Mouse (Mus musculus): ENCODE results near the gene Hoxc11. TPM values are rescaled to one million over a fixed set of nuclear protein-coding genes. Genes with fewer than 3 reads are reported as not detected.
A peak's percentile ranks its signal among the peaks of the same experiment; 100 is the strongest.

The Hoxc11 gene
- polyA plus RNA-seq, 1 experiment = 1.2 TPM

DNA sequence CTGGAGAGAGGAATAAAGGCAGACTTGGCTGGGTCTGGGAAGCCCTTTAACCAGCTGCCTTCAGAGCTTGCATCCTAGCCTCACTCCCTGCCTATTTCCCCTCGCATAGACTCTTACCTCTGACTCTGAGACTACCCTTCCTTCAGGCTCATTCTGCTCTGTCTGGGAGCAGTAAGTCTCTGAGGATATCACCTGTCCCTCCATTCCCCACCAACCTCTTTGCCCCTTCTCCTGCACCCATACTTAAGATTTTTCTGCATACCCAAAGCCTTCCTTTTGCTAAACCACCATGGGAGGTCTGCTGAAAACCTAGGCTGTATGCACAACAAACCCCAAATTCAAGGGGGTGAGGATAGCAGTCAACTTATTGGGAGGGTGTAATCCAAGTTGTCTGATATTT, 25.7 kb downstream of the Hoxc11 start:
- H3K4me3 ChIP-seq (ENCODE audit: insufficient read depth, low read length) = no peak overlapping the region
- no peak overlapping the region for H3K27ac ChIP-seq (ENCODE audit: insufficient read depth, low read length)
- TF ChIP-seq CTCF (IDR thresholded peaks at IDR 0.05; ENCODE audit: borderline replicate concordance, insufficient read depth, low read length) = no peak
- TF ChIP-seq POLR2A (IDR thresholded peaks at IDR 0.05; ENCODE audit: low read depth, low read length) = no peak
- H3K4me1 ChIP-seq (ENCODE audit: control insufficient read depth, insufficient read depth, low read length) = no peaks in the 10 kb centered on the region

DNA sequence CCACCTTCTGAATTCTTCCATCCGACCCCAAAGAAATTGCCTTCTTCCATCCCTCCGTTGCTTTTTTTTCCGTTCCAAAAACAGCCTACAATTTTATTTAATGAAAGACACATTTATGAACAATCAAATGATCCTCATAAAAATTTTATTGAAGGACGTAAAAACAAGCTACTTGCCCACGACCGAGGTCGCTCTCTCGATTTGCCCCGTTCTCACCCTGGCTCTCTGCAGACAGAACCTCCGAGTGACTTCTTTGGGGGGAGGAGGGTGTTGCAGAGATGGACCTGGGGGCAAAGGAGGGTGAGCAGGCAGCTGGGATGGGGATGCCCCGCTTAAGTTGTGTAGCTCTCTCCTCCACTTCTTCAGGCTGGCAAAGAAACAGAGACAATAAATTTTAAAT, 26.1 kb downstream of the Hoxc11 start:
- Histone ChIP-seq H3K4me3 (ENCODE audit: insufficient read depth, low read length) (no peak overlapping the region), H3K27ac (ENCODE audit: insufficient read depth, low read length) (peak overlapping the region; percentile 28), H3K4me1 (ENCODE audit: control insufficient read depth, insufficient read depth, low read length) (no peaks in the 10 kb centered on the region)
- no peak for TF ChIP-seq CTCF (IDR thresholded peaks at IDR 0.05; ENCODE audit: borderline replicate concordance, insufficient read depth, low read length)
- TF ChIP-seq POLR2A (IDR thresholded peaks at IDR 0.05; ENCODE audit: low read depth, low read length) = no peak

DNA sequence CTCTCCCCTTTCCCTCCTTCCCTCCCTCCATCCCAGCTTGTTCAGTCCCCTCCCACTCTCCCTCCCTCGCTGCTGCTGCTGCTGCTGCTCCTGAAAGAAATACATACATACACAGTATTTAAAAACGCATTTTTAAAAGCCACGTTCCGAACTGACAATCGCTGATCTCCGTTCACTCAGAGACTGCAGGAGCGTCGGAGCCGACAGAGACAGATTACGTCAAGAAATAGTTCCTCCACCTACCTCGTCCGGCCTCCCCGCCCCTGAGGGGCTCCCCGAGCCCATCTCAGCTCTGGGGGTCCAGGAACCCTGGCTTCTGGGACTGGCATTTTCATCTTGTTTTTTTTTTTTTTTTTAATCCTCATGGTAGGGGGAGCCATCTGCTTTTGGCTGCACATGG, 26.7 kb downstream of the Hoxc11 start:
- H3K27ac ChIP-seq (ENCODE audit: insufficient read depth, low read length) = peak overlapping the region; percentile 28
- H3K4me3 ChIP-seq (ENCODE audit: insufficient read depth, low read length) = peak overlapping the region; percentile 60
- no peaks in the 10 kb centered on the region for H3K4me1 ChIP-seq (ENCODE audit: control insufficient read depth, insufficient read depth, low read length)
- TF ChIP-seq CTCF (IDR thresholded peaks at IDR 0.05; ENCODE audit: borderline replicate concordance, insufficient read depth, low read length) (no peak), POLR2A (IDR thresholded peaks at IDR 0.05; ENCODE audit: low read depth, low read length) (no peak)

DNA sequence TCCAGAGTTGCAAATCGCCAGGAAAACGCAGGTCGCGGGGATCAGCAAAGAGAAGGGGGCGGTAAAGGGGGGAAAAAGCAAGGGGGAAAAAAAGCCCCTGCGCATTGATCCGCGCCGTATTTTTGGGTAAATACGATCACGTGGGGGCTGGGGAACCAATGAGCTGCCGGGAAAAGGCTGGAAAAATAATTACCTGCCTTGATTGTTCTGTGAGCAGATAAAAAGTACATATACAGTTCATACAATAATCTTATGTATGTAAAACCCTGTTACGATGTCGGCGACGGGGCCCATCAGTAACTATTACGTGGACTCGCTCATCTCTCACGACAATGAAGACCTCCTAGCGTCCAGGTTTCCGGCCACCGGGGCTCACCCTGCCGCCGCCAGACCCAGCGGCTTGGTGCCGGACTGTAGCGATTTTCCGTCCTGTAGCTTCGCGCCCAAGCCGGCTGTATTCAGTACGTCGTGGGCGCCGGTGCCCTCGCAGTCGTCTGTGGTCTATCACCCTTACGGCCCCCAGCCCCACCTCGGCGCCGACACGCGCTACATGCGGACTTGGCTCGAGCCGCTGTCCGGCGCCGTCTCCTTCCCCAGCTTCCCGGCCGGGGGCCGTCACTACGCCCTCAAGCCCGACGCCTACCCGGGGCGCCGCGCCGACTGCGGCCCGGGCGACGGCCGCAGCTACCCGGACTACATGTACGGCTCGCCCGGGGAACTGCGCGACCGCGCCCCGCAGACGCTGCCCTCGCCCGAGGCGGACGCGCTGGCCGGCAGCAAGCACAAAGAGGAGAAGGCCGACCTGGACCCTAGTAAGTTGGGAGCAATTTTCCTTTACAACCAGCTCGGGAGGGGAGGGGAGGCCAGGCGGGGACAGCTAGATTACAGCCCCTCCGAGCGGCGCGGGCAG, 27.4 kb downstream of the Hoxc11 start:
- Histone ChIP-seq H3K27ac (ENCODE audit: insufficient read depth, low read length) (peak overlapping the region; percentile 50), H3K4me3 (ENCODE audit: insufficient read depth, low read length) (peak overlapping the region; percentile 60), H3K4me1 (ENCODE audit: control insufficient read depth, insufficient read depth, low read length) (no peaks in the 10 kb centered on the region)
- no peak for TF ChIP-seq POLR2A (IDR thresholded peaks at IDR 0.05; ENCODE audit: low read depth, low read length)
- no peak for TF ChIP-seq CTCF (IDR thresholded peaks at IDR 0.05; ENCODE audit: borderline replicate concordance, insufficient read depth, low read length)

DNA sequence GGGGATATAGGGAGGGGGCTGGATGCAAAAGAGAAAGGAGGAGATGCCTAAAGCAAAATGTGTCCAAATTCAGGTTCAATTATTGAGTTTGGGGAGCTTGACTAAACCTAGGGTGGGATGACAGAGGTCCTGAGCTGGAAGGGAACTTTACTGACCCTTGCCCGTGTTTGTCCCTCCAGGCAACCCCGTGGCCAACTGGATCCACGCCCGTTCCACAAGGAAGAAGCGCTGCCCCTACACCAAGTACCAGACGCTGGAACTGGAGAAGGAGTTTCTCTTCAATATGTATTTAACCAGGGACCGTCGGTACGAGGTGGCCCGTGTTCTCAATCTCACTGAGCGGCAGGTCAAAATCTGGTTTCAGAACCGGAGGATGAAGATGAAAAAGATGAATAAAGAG, 29.5 kb downstream of the Hoxc11 start:
- TF ChIP-seq CTCF (IDR thresholded peaks at IDR 0.05; ENCODE audit: borderline replicate concordance, insufficient read depth, low read length) (no peak), POLR2A (IDR thresholded peaks at IDR 0.05; ENCODE audit: low read depth, low read length) (no peak)
- no peaks in the 10 kb centered on the region for H3K4me1 ChIP-seq (ENCODE audit: control insufficient read depth, insufficient read depth, low read length)
- no peak overlapping the region for H3K27ac ChIP-seq (ENCODE audit: insufficient read depth, low read length)
- no peak overlapping the region for H3K4me3 ChIP-seq (ENCODE audit: insufficient read depth, low read length)

DNA sequence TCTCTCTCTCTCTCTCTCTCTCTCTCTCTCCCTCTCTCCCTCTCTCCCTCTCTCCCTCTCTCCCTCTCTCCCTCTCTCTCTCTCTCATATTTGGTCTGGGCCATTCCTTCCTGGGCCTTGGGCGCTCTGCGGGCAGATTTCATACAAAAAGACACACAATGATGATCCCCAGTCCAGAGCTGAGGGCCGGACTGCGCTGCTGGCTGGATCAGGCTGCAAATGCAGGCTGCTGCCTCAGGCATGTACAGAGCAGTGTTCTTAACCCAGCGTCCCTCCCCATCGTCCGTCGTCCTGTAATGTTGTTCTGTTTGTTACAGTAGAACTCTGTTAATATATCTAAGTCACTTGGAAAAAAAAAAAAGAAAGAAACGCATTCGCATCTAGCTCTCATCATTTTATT, 30.3 kb downstream of the Hoxc11 start:
- no peak for TF ChIP-seq POLR2A (IDR thresholded peaks at IDR 0.05; ENCODE audit: low read depth, low read length)
- Histone ChIP-seq H3K4me3 (ENCODE audit: insufficient read depth, low read length) (no peak overlapping the region; the same call in 1 of the 2 replicates), H3K4me1 (ENCODE audit: control insufficient read depth, insufficient read depth, low read length) (no peaks in the 10 kb centered on the region), H3K27ac (ENCODE audit: insufficient read depth, low read length) (peak overlapping the region; percentile 31; the same call in 1 of the 2 replicates)

DNA sequence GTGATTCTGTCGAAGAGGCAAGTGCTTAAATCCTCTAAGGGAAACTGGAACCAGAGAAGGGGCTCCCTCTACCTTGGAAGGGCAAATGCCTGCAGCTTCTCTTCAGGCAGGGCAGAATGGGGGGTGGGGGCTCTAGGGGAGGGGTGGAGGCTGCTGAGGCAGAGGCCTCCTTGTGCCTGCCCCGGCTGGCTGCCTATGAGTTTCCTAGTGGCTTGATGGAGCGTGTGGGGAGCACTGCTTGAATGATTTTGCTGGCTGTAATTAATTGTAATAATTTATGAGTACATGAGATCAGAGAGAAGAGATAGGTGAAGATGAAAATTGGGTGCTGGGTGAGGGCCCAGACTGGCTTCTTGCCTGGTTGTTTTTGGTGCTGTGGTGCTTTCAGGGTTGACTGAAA, 30.7 kb downstream of the Hoxc11 start:
- TF ChIP-seq POLR2A (IDR thresholded peaks at IDR 0.05; ENCODE audit: low read depth, low read length) (no peak), CTCF (IDR thresholded peaks at IDR 0.05; ENCODE audit: borderline replicate concordance, insufficient read depth, low read length) (no peak)
- Histone ChIP-seq H3K27ac (ENCODE audit: insufficient read depth, low read length) (no peak overlapping the region), H3K4me1 (ENCODE audit: control insufficient read depth, insufficient read depth, low read length) (no peaks in the 10 kb centered on the region), H3K4me3 (ENCODE audit: insufficient read depth, low read length) (no peak overlapping the region)

DNA sequence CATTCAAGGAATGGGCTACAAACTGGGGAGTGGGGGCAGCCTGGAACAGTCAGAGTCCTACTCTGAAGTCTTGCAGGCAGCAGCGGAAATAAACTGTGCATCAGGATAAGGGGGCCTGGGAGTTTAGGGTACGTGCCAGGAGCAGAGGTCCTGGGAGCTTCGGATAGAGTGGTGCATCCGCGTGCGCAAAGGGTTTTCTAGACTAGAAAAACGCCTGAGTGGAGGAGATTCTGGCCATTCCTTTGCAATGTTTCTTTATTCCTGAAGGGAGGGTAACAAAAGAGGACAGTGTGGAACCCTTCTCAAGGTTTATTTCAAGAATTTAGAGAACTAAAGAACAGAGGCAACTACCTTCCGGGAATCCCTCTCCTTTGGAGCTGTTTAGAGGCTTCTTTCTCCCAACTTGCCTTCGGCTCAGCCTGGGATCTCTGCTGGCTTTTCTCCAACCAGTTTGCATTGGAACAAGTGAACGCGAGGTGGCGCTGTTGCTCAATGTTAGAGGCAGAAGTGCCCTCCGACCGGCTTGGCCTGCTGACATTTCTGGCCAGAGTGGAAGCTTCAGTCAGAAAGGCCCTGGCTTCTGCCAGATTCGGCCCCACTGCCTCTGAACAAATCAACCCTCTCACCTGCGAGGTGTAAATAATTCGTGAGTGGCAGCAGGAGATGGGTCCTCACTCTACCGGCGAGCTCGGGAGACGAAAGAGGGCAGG, 33.1 kb downstream of the Hoxc11 start:
- TF ChIP-seq POLR2A (IDR thresholded peaks at IDR 0.05; ENCODE audit: low read depth, low read length) (no peak), CTCF (IDR thresholded peaks at IDR 0.05; ENCODE audit: borderline replicate concordance, insufficient read depth, low read length) (peak; percentile 92)
- Histone ChIP-seq H3K4me1 (ENCODE audit: control insufficient read depth, insufficient read depth, low read length) (no peaks in the 10 kb centered on the region), H3K27ac (ENCODE audit: insufficient read depth, low read length) (peak overlapping the region; percentile 44; the same call in 1 of the 2 replicates), H3K4me3 (ENCODE audit: insufficient read depth, low read length) (no peak overlapping the region)

DNA sequence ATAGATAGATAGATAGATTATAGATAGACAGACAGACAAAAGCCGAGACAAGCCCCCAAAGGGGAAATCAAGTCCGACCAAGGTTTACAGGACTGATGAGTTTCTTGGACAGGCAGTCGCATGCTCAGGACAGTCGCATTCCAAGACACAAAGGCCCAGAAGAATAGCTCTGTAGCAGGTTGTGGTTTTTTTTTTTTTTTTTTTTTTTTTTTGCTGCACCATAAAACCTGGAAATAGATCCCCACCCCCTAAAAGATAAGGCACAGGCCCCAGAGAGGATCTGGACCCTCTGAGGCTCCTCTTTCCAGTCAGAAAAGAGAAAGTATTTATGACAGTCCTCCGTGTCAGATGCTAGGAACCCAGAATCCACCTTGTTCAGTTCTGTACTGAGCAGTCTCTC, 33.9 kb downstream of the Hoxc11 start:
- TF ChIP-seq POLR2A (IDR thresholded peaks at IDR 0.05; ENCODE audit: low read depth, low read length) (no peak), CTCF (IDR thresholded peaks at IDR 0.05; ENCODE audit: borderline replicate concordance, insufficient read depth, low read length) (no peak)
- H3K4me3 ChIP-seq (ENCODE audit: insufficient read depth, low read length) = no peak overlapping the region
- no peaks in the 10 kb centered on the region for H3K4me1 ChIP-seq (ENCODE audit: control insufficient read depth, insufficient read depth, low read length)
- no peak overlapping the region for H3K27ac ChIP-seq (ENCODE audit: insufficient read depth, low read length)

Measured in embryonic fibroblast, embryonic 13.5 days (primary cell).